Mouse (Mus musculus): ENCODE measurements at regions not wholly inside any gene's neighbourhood (a gene's known extent, or its start where the extent isn't known, plus 50 kb on each side); places are given as distances from the start of the nearest gene placed in this dataset.

DNA sequence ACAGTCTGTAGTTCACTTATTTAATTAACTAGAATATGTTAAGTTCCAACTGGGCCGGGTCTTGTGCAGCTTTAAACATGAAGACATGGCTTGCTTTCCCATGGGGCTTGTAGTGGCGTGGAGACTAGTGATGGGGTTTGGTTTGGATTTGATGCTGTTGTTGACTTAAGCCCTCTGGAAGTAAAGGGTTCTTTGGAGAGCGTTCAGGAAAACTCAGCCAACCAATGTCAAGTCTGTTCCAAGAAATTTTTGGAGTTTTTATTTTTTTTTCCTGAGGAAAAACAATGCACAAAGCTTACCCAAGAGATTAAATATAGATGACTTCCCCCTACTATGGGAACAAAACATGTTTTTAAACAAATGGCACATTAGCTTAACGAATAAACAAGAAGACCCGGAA, 67.3 kb upstream of the Galnt15 start:
- TF ChIP-seq GATA1 (IDR thresholded peaks at IDR 0.05; ENCODE audit: borderline replicate concordance, low read length): no peak
- TF ChIP-seq FLI1 (IDR thresholded peaks at IDR 0.05; ENCODE audit: low read length): no peak
